In genomic region chr9:56995198-56996027, GRCm38 (mm10) we compare ENCODE assay signal across 8 mouse cellular contexts. TPM values are rescaled to one million over a fixed set of nuclear protein-coding genes. Genes with fewer than 3 reads are reported as not detected.
DNase-seq lines count a peak whose midpoint lies in the region; ATAC-seq lines count a peak whose summit lies in the region.

No protein-coding gene starts in this region.

- no peaks in the 10 kb centered on the region for H3K27me3 ChIP-seq in limb, embryonic 11.5 days (ENCODE audit: control insufficient read depth, insufficient read depth, low read length)
- no peaks in the 10 kb centered on the region for H3K27me3 ChIP-seq in midbrain, embryonic 13.5 days

- H3K4me1 ChIP-seq in limb, embryonic 11.5 days (ENCODE audit: control insufficient read depth, insufficient read depth, low read length), result no peaks in the 10 kb centered on the region
- H3K4me1 ChIP-seq in midbrain, embryonic 13.5 days (replicated peaks), result peaks cover 23% of the 10 kb centered on the region

- peak; percentile 35 for DNase-seq in layer of hippocampus, adult 11-12 months (ENCODE audit: low spot score)
- DNase-seq in layer of hippocampus, adult 9-11 months, result no peak
- DNase-seq in gastrocnemius, postnatal 10 days, result peak; percentile 63
- DNase-seq in induced T-regulatory cell, adult 2 months (ENCODE audit: low read depth), result peak; percentile 66
- peak; percentile 77 for DNase-seq in limb, embryonic 11.5 days (ENCODE audit: low spot score)
- DNase-seq in spleen, postnatal 14 days (ENCODE audit: low spot score in 2 of 2), result peak; percentile 33 to 42

- ATAC-seq in common myeloid progenitor, adult 5-6 weeks (replicated peaks; ENCODE audit: low read depth, poor library complexity, severe bottlenecking), result peak; percentile 39
- peak; percentile 66 for ATAC-seq in limb, embryonic 11.5 days (ENCODE audit: insufficient number of reproducible peaks, low FRiP score, low TSS enrichment, low read depth)
- peak; percentile 74 for ATAC-seq in midbrain, embryonic 13.5 days

- H3K27ac ChIP-seq in limb, embryonic 11.5 days (replicated peaks; ENCODE audit: low read depth, low read length), result peak overlapping the region; percentile 98
- peak overlapping the region; percentile 97 for H3K27ac ChIP-seq in midbrain, embryonic 13.5 days

- H3K4me2 ChIP-seq in limb, embryonic 11.5 days (ENCODE audit: low read depth, severe bottlenecking), result peak overlapping the region; percentile 61
- peak overlapping the region; percentile 65 for H3K4me2 ChIP-seq in midbrain, embryonic 13.5 days (replicated peaks)

- WGBS in limb, embryonic 11.5 days, result 0% methylated on average over 72 of the region's 80 CpGs
- WGBS in midbrain, embryonic 13.5 days, result 0% methylated on average over 80 of the region's 80 CpGs

- H3K36me3 ChIP-seq in limb, embryonic 11.5 days (ENCODE audit: control insufficient read depth, insufficient read depth, low read length), result peaks cover 3% of the 10 kb centered on the region; the same call in 1 of the 2 replicates
- 0 out of 2 replicates have a peak, but pooled peaks cover 6% of the 10 kb centered on the region for H3K36me3 ChIP-seq in midbrain, embryonic 13.5 days

- H3K9ac ChIP-seq in limb, embryonic 11.5 days (ENCODE audit: low read length), result peak overlapping the region; percentile 98
- H3K9ac ChIP-seq in midbrain, embryonic 13.5 days (replicated peaks), result peak overlapping the region; percentile 93

- no peaks in the 10 kb centered on the region for H3K9me3 ChIP-seq in limb, embryonic 11.5 days (ENCODE audit: control insufficient read depth, low read length)
- no peaks in the 10 kb centered on the region for H3K9me3 ChIP-seq in midbrain, embryonic 13.5 days

- H3K4me3 ChIP-seq in limb, embryonic 11.5 days (ENCODE audit: low read depth, low read length), result peak overlapping the region; percentile 93
- peak overlapping the region; percentile 93 for H3K4me3 ChIP-seq in midbrain, embryonic 13.5 days (replicated peaks)

RNA-seq across cellular contexts. Expression of gene Ptpn9, which starts 0.7 kb away (rescaled TPM):
- total RNA-seq in common myeloid progenitor, adult 5-6 weeks (2017), result 5.7 and 11.5 TPM in 2 replicates
- 10 to 100 TPM; 11.3 to 12.6 TPM for total RNA-seq in gastrocnemius, postnatal 10 days (2021)
- 40.5 and 44.0 TPM in 2 replicates for polyA plus RNA-seq in limb, embryonic 11.5 days (2014; fragmentation: Nextera tagmentation; extraction: Ambion mirVana)
- 21.7 and 23.4 TPM in 2 replicates for polyA plus RNA-seq in midbrain, embryonic 13.5 days (2015; fragmentation: Nextera tagmentation; extraction: Ambion mirVana)

RNA-seq across cellular contexts. Expression of gene Snupn, which starts 44.7 kb away (rescaled TPM):
- 8.9 and 12.1 TPM in 2 replicates for total RNA-seq in common myeloid progenitor, adult 5-6 weeks (2017)
- total RNA-seq in gastrocnemius, postnatal 10 days (2021), result 1 to 10 TPM; 6.4 to 6.8 TPM
- 26.0 and 30.2 TPM in 2 replicates for polyA plus RNA-seq in limb, embryonic 11.5 days (2014; fragmentation: Nextera tagmentation; extraction: Ambion mirVana)
- polyA plus RNA-seq in midbrain, embryonic 13.5 days (2015; fragmentation: Nextera tagmentation; extraction: Ambion mirVana), result 27.8 and 30.5 TPM in 2 replicates

RNA-seq across cellular contexts. Expression of gene Imp3, which starts 58.1 kb away (rescaled TPM):
- 81.4 and 89.8 TPM in 2 replicates for total RNA-seq in common myeloid progenitor, adult 5-6 weeks (2017)
- total RNA-seq in gastrocnemius, postnatal 10 days (2021), result 10 to 100 TPM; 43.0 to 46.6 TPM
- 70.9 and 73.6 TPM in 2 replicates for polyA plus RNA-seq in limb, embryonic 11.5 days (2014; fragmentation: Nextera tagmentation; extraction: Ambion mirVana)
- polyA plus RNA-seq in midbrain, embryonic 13.5 days (2015; fragmentation: Nextera tagmentation; extraction: Ambion mirVana), result 69.4 and 73.3 TPM in 2 replicates
